Mouse (Mus musculus) embryonic facial prominence, embryonic 15.5 days (tissue): ENCODE results near the gene Mau2. TPM values are rescaled to one million over a fixed set of nuclear protein-coding genes. Genes with fewer than 3 reads are reported as not detected.

ENCODE experiments used
- ATAC-seq: fragments of 200-750 bp; cut with Nextera tagmentation; 2 replicates; pipeline ENCODE4 v1.8.0; 2017; ENCODE audit warnings: low read depth, moderate TSS enrichment; ENCODE audit not compliant: insufficient number of reproducible peaks, low FRiP score, low TSS enrichment
- H3K27ac ChIP-seq: fragments of 300-500 bp; sonication (generic); replicated peaks from 2 replicates; pipeline ENCODE4 v1.5.1; 2015; ENCODE audit warnings: mild to moderate bottlenecking, inconsistent platforms
- H3K27me3 ChIP-seq: fragments of 300-500 bp; sonication (generic); 2 replicates; pipeline ENCODE4 v1.6.1; 2015; ENCODE audit warnings: inconsistent platforms
- H3K36me3 ChIP-seq: fragments of 300-500 bp; sonication (generic); 2 replicates; pipeline ENCODE4 v1.6.1; 2015; ENCODE audit warnings: mild to moderate bottlenecking, inconsistent platforms
- H3K4me1 ChIP-seq: fragments of 300-500 bp; sonication (generic); 2 replicates; pipeline ENCODE4 v1.6.1; 2015; ENCODE audit warnings: inconsistent platforms
- H3K4me2 ChIP-seq: fragments of 300-500 bp; sonication (generic); replicated peaks from 2 replicates; pipeline ENCODE4 v1.6.1; 2015; ENCODE audit warnings: mild to moderate bottlenecking, inconsistent platforms
- H3K4me3 ChIP-seq: fragments of 300-500 bp; sonication (generic); replicated peaks from 2 replicates; pipeline ENCODE4 v1.5.1; 2015; ENCODE audit warnings: mild to moderate bottlenecking, inconsistent platforms
- H3K9ac ChIP-seq: fragments of 300-500 bp; sonication (generic); 2 replicates; pipeline ENCODE4 v1.6.1; 2015; ENCODE audit warnings: inconsistent platforms
- H3K9me3 ChIP-seq: fragments of 300-500 bp; sonication (generic); replicated peaks from 2 replicates; pipeline ENCODE4 v1.6.1; 2016; ENCODE audit warnings: inconsistent platforms
- WGBS: fragments of 180-500 bp; shearing (Covaris S2); methylation state at CpG from one replicate; pipeline ENCODE4 v1.1.7; 2015; 5-methylcytosine and 5-hydroxymethylcytosine counted together
- polyA plus RNA-seq: library from polyadenylated mRNA; unstranded; fragments of >200 nt; fragmentation: Nextera tagmentation; extraction: Ambion mirVana; gene quantifications from 2 replicates; pipeline ENCODE4 v1.2.1, GENCODE M21; 2015

Mau2 gene
- 52.7 and 61.3 TPM in 2 replicates for polyA plus RNA-seq

DNA sequence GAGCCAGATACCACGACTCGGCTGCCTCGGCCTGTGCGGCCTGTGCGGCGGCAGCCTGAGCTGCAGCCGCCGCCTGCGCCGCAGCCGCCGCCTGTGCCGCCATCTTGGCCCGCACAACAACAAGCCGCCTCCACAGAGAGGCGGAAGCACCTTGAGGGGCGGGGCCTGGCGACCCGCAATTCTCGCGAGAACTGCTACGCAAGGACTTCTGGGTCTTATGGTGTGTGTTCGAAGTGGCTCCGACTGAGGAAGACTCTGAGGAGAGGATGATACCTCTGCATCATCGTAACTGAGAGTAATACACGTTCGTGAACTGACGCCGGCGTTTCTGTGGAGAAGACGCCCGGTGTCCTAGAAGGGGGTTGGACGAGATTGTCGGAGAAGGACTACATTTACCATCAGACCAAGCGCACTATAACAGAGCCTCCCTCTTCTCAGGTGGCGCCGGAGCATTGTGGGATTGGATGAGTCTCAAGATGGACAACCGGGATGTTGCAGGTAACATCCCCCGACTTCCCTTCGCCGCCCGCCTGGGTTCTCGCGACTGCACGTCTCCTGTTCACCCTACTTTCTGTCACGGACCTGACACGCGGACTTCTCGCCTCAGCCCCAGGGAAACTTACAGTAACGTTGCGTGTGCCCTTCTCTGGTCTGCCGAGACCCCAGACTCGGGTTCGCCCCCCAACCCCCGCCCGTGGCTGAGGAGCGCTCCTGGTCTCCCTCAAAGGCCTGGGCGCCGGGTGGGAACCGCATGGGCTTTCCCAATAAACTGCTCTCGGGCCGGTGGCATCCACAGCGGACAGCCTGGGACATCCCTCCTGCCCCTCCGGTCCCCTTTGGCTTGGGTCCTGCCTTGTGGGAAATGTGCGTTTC is at the start of gene Mau2, which contains the start of gene Sugp1:
TSS of gene Mau2 (minus strand) at position 152 of the 873 bp plus-strand sequence.
TSS of gene Sugp1 (plus strand) at position 231 of the 873 bp plus-strand sequence.
- H3K9me3 ChIP-seq, result no peaks in the 10 kb centered on the region
- H3K9ac ChIP-seq, result peak within 1 kb of the TSS; percentile 88
- H3K36me3 ChIP-seq, result 0 out of 2 replicates have a peak, but pooled peaks cover 7% of the 10 kb centered on the region
- WGBS, result under 1% methylated on average over 65 of the region's 65 CpGs
- no peaks in the 10 kb centered on the region for H3K27me3 ChIP-seq
- peak within 1 kb of the TSS; percentile 89 for H3K27ac ChIP-seq
- H3K4me2 ChIP-seq, result peak within 1 kb of the TSS; percentile 94
- H3K4me1 ChIP-seq, result peaks cover 41% of the 10 kb centered on the region
- ATAC-seq, result peak; percentile 95
- peak within 1 kb of the TSS; percentile 97 for H3K4me3 ChIP-seq

GRCm38 (mm10) chr8:70089296-70089960 is 46.9 kb upstream of the Mau2 start:
- ATAC-seq, result no peak
- no peaks in the 10 kb centered on the region for H3K36me3 ChIP-seq
- no peak overlapping the region for H3K9ac ChIP-seq
- H3K27ac ChIP-seq, result no peak overlapping the region
- H3K4me1 ChIP-seq, result peaks cover 15% of the 10 kb centered on the region
- H3K4me3 ChIP-seq, result no peak overlapping the region
- WGBS, result 58% methylated on average over 9 of the region's 9 CpGs
- H3K9me3 ChIP-seq, result no peaks in the 10 kb centered on the region
- H3K4me2 ChIP-seq, result no peak overlapping the region
- H3K27me3 ChIP-seq, result peaks cover 76% of the 10 kb centered on the region

DNA sequence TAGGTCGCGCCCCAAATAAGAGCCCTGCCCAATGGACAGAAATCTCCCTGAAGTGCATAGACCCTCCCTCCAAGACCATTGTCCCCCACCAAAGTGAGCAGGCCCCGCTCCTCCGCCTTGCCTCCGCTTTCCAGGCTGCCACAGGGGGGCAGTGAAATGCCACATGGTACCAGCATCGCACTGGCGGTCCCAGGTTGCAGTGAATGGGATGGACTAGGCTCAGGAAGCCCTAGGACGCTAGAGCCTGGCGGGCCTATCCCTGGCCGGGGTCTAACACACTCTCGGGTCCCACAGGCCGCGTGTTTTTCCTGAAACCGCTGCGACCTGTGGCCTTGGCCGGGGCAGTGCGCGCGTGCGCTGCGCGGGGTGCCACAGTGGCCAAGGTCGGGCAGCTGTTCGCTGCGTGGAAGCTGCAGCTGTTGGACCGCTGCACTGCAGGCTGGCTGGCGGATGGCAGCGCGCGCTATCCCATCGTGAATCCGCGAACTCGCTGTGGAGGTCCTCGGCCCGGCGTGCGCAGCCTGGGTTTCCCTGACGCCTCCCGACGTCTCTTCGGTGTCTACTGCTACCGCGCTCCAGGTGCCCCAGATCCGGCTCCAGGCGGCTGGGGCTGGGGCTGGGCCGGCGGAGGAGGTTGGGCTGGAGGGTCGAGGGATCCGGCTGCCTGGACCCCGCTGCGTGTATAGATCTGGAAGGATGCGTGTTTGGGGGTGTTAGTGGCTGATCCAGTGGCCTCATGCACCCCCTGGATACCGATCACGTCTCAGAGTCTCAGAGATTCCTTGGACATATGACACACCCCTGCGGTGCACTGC is 45.5 kb upstream of the Mau2 start:
- WGBS, result 4% methylated on average over 56 of the region's 56 CpGs
- H3K9ac ChIP-seq, result peak overlapping the region; percentile 28

DNA sequence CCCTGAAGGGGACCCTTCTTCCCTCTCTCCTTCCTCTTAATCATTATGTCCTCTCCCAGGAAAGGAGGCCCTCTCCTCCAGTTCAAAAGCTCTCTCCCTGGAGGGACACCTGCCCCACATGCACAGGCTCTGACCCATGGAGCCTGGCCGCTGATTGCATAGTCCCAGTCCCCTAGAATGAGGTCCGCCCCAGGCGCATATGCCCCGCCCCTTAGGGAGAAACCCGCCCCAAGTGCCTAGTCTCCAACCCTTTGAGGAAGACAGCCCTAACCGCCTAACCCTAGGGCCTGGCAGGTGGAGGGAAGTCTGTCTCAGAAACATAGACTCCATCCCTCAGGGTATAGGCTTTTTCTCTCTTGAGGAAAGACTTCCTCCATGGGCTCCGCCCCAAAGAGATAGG is 44.7 kb upstream of the Mau2 start:
- no peaks in the 10 kb centered on the region for H3K36me3 ChIP-seq

More for the DNA sequence above, 45.5 kb upstream of the Mau2 start:
- ATAC-seq, result 0 out of 2 replicates have a peak, but pooled peaks have one; percentile 40
- Histone ChIP-seq H3K27me3 (peaks cover 84% of the 10 kb centered on the region), H3K4me3 (peak overlapping the region; percentile 40), H3K27ac (no peak overlapping the region), H3K9me3 (no peaks in the 10 kb centered on the region), H3K4me2 (peak overlapping the region; percentile 66), H3K4me1 (peaks cover 29% of the 10 kb centered on the region), H3K36me3 (no peaks in the 10 kb centered on the region)

GRCm38 (mm10) chr8:70086151-70086550 is 43.6 kb upstream of the Mau2 start:
- ATAC-seq, result no peak
- Histone ChIP-seq H3K4me2 (no peak overlapping the region), H3K9me3 (no peaks in the 10 kb centered on the region), H3K36me3 (no peaks in the 10 kb centered on the region), H3K27ac (no peak overlapping the region), H3K4me1 (peaks cover 30% of the 10 kb centered on the region), H3K9ac (no peak overlapping the region), H3K27me3 (peaks cover 93% of the 10 kb centered on the region), H3K4me3 (no peak overlapping the region)
- WGBS, result 39% methylated on average over 1 of the region's 1 CpGs

More for the DNA sequence above, 44.7 kb upstream of the Mau2 start:
- H3K4me3 ChIP-seq, result no peak overlapping the region
- WGBS, result 3% methylated on average over 7 of the region's 7 CpGs
- no peak overlapping the region for H3K27ac ChIP-seq
- peaks cover 90% of the 10 kb centered on the region for H3K27me3 ChIP-seq
- ATAC-seq, result no peak
- H3K4me2 ChIP-seq, result no peak overlapping the region
- H3K4me1 ChIP-seq, result peaks cover 30% of the 10 kb centered on the region
- H3K9ac ChIP-seq, result no peak overlapping the region
- no peaks in the 10 kb centered on the region for H3K9me3 ChIP-seq

DNA sequence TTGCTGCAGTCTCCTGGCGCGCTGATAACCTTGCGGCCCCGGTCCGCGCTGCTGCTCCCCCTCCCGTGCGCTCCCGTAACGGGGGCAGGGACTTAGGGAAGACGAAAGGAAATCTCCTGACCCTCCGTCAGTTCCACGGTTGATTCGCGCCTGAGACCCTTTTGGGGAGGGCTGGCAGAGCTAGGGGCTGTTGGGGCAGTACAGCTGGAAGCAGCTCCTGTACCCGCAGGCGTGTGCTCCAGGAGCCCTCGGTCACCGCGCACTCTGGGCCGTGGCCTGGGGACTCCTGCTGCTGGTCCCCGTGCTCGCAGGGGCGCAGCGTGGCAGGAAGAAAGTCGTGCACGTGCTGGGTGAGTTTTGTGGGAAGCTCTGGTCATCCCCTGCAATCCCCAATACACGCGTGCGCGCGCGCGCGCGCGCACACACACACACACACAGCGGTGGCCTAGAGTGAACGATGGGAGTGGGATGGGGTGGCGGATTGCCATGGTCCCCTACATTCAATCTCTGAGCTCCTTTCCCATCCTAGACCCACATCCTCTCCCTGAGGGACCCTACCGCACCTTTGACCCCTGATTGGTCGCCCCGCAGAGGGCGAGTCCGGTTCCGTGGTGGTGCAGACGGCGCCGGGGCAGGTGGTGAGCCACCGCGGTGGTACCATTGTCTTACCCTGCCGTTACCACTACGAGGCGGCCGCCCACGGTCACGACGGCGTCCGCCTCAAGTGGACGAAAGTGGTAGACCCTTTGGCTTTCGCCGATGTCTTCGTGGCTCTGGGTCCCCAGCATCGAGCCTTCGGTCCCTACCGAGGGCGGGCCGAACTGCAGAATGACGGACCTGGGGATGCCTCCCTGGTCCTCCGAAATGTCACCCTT is 41.9 kb upstream of the Mau2 start:
- no peaks in the 10 kb centered on the region for H3K36me3 ChIP-seq
- peaks cover 79% of the 10 kb centered on the region for H3K27me3 ChIP-seq
- H3K9ac ChIP-seq, result peak overlapping the region; percentile 6; the same call in 1 of the 2 replicates
- H3K9me3 ChIP-seq, result no peaks in the 10 kb centered on the region
- H3K27ac ChIP-seq, result no peak overlapping the region
- peak overlapping the region; percentile 66 for H3K4me2 ChIP-seq
- peak overlapping the region; percentile 40 for H3K4me3 ChIP-seq
- H3K4me1 ChIP-seq, result peaks cover 30% of the 10 kb centered on the region
- no peak; the same call in 1 of the 2 replicates for ATAC-seq
- 2% methylated on average over 71 of the region's 71 CpGs for WGBS

DNA sequence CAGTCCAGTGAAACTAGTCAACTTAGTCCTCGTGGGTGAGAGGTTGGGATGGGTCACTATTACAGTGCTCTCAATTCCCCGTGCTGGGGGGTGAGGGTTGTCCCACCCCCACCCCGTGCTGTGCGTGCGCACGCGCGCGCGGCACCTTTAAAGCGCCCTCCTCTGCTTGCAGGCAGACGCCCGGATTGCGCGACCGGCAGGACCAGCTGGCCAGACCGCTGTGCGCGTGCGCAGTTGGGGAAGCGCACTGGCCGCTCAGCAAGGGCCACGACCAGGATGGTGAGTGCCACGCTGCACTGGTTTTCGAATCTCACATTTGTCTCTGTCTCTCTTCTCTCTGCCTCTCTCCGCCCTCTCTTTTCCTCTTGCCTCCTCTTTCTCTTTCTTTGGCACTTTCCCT is 40.8 kb upstream of the Mau2 start, which contains the start of gene Hapln4:
TSS of gene Hapln4 (plus strand) at position 173 of the 400 bp plus-strand sequence.
- no peak for ATAC-seq
- peak within 1 kb of the TSS; percentile 66 for H3K4me2 ChIP-seq
- H3K9me3 ChIP-seq, result no peaks in the 10 kb centered on the region
- peaks cover 68% of the 10 kb centered on the region for H3K27me3 ChIP-seq
- no peak within 1 kb of the TSS for H3K27ac ChIP-seq
- under 1% methylated on average over 26 of the region's 26 CpGs for WGBS
- H3K4me3 ChIP-seq, result peak within 1 kb of the TSS; percentile 40
- peaks cover 29% of the 10 kb centered on the region for H3K4me1 ChIP-seq
- H3K36me3 ChIP-seq, result no peaks in the 10 kb centered on the region
- peak within 1 kb of the TSS; percentile 6; the same call in 1 of the 2 replicates for H3K9ac ChIP-seq

DNA sequence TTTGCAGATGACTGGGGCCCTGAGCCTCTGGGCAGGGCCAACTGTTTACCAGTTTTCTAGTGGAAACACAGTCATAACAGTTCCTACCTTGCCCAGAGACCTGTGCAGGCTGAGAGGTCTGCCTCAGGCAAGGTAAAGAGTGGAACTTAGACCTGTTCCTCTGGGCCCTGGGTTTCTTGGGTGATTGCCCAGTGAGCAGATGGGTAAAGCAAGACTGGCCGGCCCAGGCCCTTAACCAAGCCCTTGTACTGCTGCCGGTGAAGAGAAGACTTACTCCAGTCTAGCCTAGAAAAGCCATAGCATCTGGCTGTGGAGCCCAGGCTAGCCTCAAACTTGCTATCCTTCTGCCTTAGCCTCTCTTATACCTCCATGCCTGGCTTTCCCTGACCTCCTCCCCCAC is 39.4 kb upstream of the Mau2 start:
- peaks cover 23% of the 10 kb centered on the region for H3K4me1 ChIP-seq
- H3K4me2 ChIP-seq, result no peak overlapping the region
- ATAC-seq, result no peak
- no peaks in the 10 kb centered on the region for H3K9me3 ChIP-seq
- H3K4me3 ChIP-seq, result no peak overlapping the region
- H3K9ac ChIP-seq, result no peak overlapping the region
- no peaks in the 10 kb centered on the region for H3K36me3 ChIP-seq
- H3K27me3 ChIP-seq, result peaks cover 55% of the 10 kb centered on the region
- WGBS, result 72% methylated on average over 2 of the region's 2 CpGs
- H3K27ac ChIP-seq, result no peak overlapping the region

DNA sequence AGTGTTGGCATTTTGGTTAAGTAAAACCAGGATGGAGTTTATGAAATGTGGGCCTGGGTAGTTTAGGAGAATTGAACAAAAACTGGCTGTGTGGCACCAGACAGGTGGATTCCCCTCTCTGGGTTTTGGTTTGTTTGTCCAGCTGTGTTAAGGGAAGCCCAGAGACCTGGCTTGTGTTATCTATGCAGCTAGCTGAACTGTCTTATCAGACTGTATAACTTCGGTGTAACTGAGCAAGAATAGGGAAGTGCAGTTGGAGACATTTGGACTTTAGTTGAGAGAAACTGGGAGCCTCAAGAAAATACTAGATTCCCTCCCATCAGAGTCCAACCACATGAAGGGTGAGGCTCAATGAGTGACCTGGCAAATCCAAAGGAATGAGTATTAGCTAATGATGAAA is 31.1 kb upstream of the Mau2 start:
- H3K4me2 ChIP-seq, result no peak overlapping the region
- H3K9ac ChIP-seq, result no peak overlapping the region
- no peak overlapping the region for H3K27ac ChIP-seq
- 83% methylated on average over 1 of the region's 1 CpGs for WGBS
- peaks cover 5% of the 10 kb centered on the region; the same call in 1 of the 2 replicates for H3K4me1 ChIP-seq
- H3K27me3 ChIP-seq, result no peaks in the 10 kb centered on the region
- H3K4me3 ChIP-seq, result no peak overlapping the region
- peaks cover 33% of the 10 kb centered on the region for H3K36me3 ChIP-seq
- H3K9me3 ChIP-seq, result no peaks in the 10 kb centered on the region
- ATAC-seq, result no peak

DNA sequence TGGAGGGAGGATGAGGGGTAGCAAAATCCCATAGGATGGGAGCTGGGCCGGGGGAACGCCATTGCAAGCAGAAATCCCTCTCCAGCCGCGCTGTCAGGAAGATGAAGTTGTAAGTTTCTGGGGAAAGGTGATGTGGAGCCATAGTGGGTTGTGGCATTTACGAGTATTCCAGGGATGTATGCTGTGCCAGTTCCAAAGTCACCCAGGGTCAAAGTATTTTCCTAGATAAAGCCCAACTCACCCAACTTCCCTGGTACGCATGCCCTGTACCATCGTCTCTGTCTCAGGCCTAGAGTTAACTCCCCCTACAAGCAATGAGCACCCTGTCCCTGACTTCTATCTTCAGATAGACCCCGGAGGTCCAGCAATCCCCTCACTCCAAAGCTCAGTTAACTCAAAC is 30.6 kb upstream of the Mau2 start:
- Histone ChIP-seq H3K36me3 (peaks cover 38% of the 10 kb centered on the region), H3K4me2 (peak overlapping the region; percentile 40), H3K9ac (no peak overlapping the region), H3K27me3 (no peaks in the 10 kb centered on the region), H3K27ac (no peak overlapping the region), H3K4me3 (peak overlapping the region; percentile 6; the same call in 1 of the 2 replicates), H3K9me3 (no peaks in the 10 kb centered on the region), H3K4me1 (peaks cover 5% of the 10 kb centered on the region; the same call in 1 of the 2 replicates)
- 57% methylated on average over 8 of the region's 8 CpGs for WGBS
- ATAC-seq, result no peak
